Mouse (Mus musculus) cerebellum, adult 11-12 months (tissue): ENCODE data around the gene Cacng7.
"Not testable (repeated sequence)": the region's sequence is repeated elsewhere in the genome, so short reads cannot be mapped to it uniquely, and the experiment has no call there.

Source experiments
- DNase-seq: peaks from one replicate; pipeline ENCODE4 v3.0.0; 2022

The Cacng7 gene

DNA sequence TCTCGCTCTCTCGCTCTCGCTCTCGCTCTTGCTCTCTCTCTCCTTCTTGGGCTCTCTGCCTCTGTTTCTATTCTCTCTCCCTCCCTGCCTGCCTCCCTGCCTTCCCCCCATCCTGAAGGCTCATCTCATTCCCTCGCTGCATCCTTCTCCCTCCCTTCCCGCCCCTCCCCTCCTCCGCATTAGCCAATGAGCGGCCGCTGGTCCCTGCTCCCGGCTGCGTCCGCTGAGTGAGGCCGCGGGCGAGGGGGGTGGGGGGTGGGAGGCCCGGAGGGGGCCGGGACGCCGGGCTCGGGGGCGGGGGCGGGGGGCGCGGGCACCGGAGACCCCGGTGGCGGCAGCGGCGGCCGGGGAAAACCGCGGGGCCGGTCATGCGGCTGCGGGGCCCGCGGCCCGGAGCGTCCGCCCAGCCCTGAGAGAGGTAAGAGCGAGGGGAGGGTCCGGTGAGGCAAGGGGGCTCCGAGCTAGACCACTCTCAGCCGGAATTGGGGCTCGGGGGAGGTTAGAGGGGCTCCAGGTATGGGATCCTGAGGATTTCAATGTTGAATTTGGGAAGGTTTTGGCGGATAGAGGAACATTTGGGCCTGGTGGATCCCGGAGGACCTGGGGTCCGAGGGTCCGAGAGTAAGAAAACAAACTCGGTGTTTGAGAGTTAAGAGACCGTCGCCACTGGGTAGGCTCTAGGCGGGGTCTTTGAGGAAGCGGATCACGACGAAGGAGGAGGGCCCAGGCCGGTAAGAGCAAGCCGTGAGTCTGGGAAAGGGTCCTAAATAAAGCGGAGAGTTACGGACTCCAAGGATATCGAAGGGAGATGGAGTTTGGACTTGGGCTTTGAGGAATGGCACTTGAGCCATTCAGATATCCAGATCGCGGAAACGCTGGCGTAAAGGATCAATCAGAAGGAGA is at the start of gene Cacng7:
Gene Cacng7 (plus strand): TSS at position 337 of the 903 bp plus-strand sequence.
- peak; percentile 78 for DNase-seq

DNA sequence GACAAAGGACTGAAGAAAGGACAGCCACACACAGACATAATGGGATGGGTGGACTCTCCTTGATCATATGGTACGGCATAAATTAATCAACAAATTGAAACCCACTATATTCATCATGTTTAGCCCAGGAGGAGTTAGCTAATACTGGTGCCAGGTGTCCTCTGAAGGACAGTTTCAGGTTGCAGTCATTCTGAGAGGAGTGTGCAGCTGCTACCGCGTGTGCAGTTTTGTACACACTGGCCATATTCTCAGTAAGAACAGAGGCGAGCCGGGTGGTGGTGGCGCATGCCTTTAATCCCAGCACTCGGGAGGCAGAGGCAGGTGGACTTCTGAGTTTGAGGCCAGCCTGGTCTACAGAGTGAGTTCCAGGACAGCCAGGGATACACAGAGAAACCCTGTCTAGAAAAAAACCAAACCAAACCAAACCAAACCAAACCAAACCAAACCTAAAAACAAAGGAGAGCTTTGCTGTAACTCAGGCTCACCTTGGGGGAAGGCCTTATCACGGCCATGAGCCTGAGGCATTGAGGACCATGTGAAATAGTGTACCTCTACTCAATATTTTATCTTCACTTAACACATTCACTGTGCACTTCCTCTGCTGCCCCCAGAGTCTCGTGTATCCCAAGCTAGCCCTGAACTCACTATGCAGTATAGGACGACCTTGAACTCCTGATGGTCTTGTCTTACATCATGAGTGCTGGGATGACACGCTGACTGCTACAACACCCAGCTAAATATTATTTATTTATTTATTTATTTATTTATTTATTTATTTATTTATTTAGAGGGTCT is 49.5 kb upstream of the Cacng7 start:
- DNase-seq, result no peak

DNA sequence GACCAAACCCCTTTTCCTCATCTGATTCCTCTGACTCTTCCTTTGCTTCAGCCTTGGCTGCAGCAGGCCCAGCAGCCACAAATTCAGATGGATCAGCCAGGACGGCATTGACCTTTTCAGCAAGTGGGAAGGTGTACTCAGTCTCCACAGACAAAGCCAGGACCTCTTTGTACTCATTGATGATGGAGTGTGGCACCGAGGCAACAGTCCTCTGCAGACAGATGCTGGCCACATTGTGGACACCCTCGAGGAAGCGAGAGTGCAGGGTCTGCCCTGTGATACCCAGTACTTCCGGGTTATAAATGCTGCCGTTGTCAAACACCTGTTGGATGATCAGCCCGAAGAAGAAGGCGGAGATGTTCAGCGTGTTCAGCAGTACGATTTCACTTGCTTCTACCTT is 48.2 kb upstream of the Cacng7 start:
- no peak for DNase-seq

DNA sequence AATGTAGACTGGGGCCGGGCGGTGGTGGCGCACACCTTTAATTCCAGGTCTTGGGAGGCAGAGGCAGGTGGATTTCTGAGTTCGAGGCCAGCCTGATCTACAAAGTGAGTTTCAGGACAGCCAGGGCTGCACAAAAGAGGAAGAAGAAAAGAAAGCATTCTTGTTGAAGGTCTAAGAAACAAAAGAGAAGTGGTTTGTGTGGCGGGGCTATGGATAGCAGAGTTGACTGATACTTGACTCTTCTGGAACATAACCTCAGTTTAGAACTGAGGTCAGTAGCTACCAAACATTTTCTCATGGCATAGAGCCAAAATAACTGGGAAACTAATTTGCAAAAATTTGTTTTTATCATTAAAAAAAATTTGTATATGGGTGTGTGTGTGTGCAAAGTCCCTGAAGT is 46.7 kb upstream of the Cacng7 start:
- DNase-seq, result no peak

DNA sequence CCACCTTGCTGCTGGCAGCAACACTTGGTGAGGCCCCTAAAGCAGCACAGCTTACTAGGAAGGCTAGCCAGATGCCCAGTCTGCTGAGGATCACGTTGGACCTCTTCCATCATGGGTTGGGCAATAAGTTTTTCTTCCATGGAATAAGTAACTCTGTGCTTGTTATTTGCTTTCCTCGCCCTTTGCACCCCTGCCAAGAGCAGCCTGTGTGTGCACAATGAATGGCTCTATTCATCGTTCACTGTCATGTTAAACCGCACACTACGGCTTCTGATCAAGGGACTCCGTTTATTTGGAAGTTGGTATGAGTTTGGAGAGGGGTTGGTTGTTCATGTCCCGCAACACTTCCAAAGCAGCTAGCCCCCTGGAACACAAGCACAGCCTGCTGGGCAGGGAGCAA is 45.6 kb upstream of the Cacng7 start:
- DNase-seq, result no peak

DNA sequence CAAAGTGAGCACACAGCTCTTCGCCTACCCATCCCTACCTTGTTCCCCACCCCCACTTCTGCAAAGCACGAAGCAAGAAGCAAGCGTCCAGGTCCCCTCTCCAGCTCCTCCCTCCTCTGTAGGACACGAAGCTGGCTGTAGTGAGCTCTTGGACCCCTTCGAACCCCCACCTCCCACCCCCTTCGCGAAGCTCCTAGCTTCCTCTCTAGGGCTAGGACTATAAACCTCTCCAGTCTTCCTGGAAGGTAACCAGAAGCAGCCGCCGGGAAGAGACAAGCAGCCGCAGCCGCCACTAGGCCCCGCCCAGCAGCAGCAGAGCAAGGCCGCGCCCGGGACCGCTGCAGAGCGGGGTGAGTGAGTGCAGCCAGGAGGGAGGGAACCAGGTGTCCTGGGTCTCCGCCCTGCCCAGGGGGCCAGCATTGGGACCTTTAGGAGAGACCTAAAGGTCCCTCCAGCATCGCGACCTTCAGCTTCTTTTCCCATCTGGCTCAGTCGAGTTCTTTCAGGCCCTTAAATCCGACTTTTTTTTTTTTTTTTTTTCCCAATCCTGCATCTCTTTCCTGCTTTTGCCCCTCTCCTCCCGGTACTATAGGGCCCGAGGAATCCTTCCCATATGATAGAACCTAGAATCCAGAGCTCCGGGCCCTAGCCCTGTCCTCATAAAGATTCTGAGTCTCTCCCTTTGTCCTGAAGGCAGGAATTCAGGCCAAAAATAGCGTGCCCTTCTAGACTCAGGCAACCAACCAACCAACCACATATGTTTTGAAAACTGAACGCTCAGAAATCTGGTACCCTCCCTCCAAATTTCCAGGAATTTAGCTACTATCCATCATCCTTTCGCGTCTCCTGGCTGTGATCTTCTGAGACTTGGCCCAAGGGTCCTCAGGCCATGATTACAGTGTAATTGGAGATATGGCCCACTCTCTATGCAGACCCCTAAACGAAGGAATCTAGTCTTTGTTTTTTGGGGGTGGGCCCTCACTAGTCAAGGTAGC is 43.5 kb upstream of the Cacng7 start, which contains the start of the genes Myadm and Prkcg:
Gene Myadm (plus strand): TSS at position 105 of the 995 bp plus-strand sequence.
Gene Prkcg (plus strand): TSS at position 204 of the 995 bp plus-strand sequence.
- peak; percentile 83 for DNase-seq

DNA sequence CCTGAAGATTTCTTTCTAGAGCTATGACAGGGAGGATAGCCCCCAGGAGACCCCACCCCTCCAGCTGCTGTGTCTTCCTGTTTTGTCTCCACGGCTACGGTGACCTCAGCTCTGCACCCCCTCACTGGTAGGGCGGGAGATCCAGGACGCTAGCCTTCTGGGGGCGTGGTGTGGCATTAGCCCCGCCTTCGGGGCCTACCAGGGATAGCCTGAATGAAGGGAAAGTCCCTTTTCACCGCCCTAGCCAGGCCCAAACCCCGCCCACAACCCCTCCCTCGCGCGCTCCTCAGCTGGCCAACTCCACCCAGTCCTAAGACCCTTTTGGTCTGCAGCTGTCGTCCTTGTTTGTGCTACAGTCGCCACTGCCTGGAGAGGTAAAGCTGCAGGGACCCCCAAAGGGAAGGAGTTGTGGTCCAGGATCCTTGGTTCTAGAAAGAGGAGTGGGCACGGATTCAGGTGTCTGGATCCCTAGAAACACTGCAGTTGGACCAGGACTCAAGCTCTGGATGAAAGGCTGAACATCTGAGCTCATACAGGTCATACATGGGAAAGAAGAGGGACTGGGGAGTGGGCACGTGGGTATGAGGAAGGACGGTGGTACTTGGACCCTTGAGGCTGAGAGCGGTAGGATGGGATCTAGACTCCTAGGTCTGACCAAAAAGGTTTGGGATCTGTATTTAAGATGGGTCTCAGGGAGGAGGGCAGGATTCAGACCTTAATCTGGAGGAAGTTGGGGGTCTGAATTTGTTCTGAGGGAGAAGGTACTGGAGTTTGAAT is 42.3 kb upstream of the Cacng7 start:
- DNase-seq, result peak; percentile 93

DNA sequence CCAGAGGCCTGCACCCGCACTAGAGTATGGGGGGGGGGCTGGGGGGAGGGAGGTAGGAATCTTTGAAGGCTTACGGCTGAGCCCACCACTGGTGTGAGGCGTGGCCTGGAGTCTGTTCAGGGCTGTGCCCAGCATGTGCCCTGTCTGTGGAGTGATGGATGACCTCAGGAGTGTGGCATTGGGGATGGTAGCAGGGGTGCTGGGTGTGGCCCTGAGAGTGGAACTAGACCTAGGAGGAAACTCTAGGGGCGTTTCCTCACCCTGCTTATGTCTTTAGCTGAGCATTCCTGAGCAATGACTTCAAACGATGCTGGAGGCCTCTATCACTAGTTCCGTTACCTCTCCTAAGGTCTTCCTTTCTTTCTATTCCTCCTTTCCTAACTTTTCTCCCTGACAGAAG is 41.6 kb upstream of the Cacng7 start:
- peak; percentile 41 for DNase-seq

DNA sequence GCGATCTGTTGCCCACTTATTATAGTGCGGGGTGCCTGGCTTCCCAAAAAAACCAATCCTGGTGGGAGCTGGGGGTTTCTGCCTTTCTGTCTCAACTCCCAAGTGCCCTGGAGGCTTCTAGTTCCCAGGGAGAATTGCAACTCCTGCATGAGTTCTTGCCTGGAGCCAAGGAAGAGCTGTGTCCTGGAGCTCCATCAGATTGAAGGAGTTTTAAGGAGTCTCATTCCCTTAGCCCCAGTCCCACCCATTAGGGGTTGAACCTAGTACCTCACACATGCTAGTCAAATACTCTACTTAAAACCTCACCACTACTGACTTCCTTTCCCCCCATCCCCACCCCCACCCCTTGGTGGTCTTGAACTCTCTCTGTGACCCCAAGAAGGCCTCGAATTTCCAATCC is 41.0 kb upstream of the Cacng7 start:
- DNase-seq, result no peak

DNA sequence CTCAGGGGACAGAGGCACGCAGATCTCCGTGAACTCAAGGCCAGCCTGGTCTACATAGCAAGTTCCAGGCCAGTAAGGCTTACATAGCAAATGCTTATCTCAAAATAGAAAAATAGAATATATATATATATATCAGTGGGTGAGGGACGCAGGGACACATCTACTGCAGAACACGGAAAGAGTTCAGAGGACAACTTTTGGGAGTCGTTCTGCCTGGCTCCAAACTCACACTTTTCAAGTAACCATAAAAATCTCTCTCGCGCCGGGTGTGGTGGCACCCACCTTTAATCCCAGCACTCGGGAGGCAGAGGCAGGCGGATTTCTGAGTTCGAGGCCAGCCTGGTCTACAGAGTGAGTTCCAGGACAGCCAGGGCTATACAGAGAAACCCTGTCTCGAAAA is 40.5 kb upstream of the Cacng7 start:
- not testable (repeated sequence) for DNase-seq

DNA sequence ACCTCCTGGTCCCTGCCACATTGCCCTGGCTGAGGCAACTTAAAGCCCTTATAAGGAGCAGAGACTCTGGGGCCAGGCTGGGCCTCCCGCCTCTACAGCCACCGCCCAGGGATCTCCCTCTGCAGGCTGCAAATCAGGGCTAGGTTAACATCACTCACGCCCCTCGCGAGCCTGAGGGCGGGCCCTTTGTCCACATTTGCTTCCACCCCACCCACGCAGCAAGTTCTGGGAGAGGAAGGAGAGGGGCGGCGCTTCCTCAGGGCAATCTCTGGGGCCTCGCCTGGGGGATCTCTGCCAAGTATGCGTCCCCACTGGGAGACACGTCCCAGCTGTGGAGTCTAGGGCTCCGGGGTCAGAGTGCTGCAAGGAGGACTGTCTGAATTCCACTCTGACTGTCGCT is 40.0 kb upstream of the Cacng7 start:
- DNase-seq, result peak; percentile 53

DNA sequence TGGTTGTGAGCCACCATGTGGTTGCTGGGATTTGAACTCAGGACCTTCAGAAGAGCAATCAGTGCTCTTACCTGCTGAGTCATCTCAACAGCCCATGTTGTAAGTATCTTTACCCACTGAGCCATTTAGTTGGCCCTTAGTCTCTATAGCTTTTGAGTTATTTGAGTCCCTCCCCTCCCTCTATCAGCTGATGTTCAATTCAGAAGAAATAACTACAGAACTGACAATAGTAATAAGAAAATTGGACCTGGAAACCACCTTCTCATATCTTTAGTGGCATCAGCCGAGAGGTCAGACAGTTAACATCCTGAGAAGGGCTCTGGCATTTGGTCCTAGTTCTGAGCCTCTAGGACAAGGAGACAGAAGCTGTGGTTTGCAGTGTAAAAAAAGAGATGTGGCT is 38.0 kb upstream of the Cacng7 start:
- DNase-seq, result no peak

DNA sequence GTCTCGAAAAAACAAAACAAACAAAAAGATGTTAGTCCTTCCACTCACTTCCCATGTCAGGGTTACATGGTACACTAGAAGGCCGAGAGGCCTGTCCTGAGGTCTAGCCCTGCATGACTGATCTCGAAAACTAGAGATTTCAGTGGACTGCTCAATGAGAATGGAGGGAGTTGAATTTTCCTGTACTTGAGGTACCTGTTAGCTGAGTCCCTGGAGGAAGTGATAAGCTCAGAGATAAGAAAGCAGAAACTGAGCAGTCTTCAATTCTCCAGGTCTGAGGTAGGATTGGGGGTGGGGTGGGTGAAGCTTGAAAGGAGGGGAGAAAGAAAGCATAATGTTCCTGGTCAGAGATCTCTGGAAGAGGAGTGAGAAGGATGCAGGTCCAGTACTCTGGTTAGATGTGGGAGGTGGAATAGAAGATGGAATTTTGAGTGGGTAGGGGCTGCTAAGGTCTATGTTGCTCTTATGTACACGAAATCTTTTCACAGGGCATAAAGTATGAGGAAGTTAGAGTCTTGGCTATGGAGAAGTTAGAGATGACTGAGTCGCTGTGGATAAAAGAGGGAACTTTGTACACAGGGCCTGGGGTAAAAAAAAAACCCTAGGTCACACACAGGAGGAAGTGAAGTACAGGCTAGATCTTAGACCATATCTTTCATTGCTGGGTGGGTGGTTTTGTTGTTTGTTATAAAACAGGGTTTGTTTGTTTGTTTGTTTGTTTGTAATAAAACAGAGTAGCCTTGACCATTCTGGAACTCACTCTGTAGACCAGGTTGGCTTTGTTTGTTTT is 37.2 kb upstream of the Cacng7 start:
- no peak for DNase-seq

DNA sequence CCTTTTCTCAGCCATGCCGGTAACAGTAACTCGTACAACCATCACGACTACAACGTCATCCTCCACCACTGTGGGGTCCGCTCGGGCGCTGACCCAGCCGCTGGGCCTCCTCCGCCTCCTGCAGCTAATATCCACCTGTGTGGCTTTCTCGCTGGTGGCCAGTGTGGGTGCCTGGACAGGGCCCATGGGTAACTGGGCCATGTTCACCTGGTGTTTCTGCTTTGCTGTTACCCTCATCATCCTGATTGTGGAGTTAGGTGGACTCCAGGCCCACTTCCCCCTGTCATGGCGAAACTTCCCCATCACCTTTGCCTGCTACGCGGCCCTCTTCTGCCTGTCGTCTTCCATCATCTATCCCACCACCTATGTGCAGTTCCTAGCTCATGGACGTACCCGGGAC is 36.0 kb upstream of the Cacng7 start:
- no peak for DNase-seq

DNA sequence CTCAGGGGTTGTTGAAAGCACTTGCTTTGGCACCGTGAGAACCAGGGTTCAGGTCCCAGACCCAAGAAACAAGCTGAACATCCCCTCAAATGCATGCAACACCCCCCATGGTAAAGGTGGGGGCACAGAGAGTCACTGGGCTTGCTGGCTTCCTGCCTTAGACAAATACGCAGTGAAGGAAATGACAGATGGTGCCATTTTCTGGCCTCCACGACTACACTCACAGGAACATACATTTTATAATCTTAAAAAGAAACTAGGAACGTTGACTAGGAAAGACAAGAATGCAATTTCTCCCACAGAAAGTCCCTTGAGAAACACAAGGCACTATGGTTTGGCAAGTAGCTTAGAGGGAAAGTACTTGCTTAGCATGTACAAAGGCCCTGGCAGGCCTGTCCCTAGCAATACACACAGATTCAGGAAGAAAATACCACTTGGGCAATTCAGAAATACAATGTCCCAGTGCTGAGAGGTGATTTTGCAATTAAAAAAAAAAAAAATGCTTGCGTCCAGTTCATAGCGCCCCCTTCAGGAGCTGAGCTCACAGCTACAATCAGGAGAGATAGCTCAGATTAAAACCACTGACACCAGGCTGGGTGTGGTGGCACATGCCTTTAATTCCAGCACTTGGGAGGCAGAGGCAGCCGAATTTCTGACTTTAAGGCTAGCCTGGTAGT is 32.7 kb upstream of the Cacng7 start:
- DNase-seq, result no peak

DNA sequence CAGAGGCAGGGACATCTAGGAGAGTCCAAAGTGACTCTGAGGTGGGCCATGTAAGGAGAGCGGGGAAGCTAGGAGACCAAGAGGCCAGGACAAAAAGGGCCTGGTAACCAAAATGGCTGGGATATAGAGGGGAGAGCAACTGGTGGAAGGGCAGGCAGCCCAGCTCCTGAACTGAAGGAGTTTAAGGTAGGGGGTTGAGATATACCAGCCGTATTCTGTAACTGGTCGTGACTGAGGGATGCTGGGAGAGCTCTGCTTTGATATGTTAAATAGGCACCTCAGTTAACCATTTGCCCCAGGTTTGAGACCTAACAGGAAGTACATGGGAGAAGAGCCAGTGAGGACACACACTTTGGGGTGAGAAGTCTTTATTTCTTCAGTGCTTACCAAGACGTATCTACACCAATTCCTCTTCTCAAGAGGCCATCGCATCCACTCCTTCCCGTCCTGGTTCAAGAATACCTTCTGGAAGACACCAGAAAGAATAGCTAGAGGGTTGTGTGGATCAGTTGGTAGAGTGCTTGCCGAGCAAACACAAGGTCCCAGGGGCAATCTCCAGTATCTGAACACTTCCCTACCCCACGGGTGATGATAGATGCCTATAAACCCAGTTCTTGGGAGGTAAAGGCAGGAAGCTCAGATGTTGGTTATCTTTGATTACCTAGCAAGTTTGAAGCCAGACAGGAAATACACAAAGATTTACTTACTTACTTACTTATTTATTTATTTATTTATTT is 31.7 kb upstream of the Cacng7 start:
- DNase-seq, result no peak

DNA sequence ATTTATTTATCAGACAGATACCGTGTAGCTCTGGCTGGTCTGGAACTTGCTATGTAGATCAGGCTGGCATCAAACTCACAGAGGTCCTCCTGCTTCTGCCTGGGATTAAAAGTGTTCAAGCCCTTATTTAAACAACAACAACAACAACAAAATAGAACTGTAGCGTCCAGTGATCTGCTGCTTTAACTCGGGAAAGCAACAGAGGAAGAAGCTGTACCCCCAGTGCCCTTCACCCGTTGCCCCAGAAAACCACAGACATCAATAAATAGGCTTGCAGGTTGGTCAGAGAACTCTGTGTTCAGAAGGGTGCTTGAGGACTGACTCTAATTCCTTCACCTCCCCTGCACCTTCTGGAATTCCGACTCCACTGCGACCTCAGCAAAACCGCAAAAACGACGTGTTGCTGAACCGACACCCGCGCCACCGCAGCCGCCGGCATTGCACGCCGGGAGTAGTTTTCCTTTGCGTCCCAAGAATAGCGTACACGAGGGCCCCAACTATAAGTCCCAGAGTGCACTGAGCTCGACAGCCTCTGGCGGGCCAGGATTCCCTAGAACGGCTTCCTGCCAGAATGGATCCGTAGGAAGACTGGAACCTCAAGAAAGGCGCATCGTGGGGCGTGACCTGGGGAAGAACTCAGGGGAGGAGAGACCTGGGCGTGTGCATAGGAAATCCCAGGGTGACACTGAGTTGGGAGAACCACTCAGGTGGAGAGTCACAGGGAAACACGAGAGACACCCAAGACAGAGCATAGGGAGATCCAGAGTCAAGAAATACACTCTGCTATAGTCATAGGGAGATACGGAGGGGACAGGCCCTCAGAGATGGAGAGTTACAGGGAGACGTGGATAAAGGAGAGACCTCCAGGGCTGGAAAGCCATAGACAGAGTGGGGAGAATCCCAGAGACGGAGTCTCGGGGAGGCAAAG is 30.9 kb upstream of the Cacng7 start:
- peak; percentile 50 for DNase-seq

DNA sequence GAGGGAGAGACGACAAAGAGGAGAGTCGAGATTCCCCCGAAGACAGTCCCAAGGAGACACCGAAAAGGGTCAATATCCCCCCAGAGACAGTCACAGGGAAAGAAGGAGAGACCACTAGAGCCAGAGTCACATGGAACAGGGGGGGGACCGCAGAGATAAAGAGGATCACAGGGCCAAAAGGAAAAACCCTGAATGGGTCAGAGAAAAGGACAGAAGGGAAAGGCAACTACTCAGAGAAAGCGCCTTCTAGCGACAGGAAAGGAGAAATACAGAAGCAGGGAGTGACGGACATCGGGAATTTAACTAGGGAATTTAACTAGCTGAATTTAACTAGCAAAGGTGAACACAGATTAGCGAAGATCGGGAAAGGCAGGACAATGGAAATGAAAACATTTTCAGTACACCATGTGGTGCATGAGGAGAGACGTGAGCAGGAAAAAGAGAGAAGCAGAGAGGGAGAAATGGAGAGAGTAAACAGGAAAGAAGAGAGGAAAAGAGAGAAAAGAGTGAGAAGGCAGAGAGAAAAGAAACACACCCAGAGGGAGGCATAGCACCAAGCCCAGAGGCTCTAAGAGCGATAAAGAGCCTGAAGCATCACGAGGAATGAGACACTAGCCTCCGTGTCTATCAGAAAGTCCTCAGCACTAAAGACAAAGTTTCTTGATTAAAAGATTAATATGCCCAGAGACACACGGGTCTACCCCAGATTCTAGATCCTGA is 30.0 kb upstream of the Cacng7 start:
- DNase-seq, result no peak
